Mouse (Mus musculus): ENCODE measurements at regions not wholly inside any gene's neighbourhood (a gene's known extent, or its start where the extent isn't known, plus 50 kb on each side); places are given as distances from the start of the nearest gene placed in this dataset.
A peak's percentile ranks its signal among the peaks of the same experiment; 100 is the strongest.

DNA sequence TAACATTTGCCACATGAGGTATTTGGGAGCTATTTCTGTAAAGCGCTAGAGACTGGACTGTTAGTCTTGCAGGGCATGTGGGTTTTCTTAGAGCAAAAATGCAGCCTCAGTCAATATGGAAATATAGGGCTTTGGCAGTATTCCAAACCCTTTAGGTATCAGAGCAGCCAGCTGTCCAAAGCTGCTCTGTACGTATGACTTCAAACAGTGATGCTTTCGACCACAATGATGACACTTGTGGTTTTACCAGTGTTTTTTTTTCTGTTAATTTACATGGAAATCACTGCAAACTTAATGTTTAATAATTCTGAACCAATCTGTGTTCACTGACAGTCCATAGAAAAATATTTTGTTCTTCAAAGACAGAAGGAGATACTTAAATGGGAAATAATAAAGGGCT is 743.0 kb downstream of the Brinp3 start:
- no peak for DNase-seq (ENCODE audit: extremely low spot score in 1 of 2, low spot score in 1 of 2)

GRCm38 (mm10) chr1:147239108-147239507 is 744.5 kb downstream of the Brinp3 start:
- no peak for DNase-seq (ENCODE audit: extremely low spot score in 1 of 2, low spot score in 1 of 2)

DNA sequence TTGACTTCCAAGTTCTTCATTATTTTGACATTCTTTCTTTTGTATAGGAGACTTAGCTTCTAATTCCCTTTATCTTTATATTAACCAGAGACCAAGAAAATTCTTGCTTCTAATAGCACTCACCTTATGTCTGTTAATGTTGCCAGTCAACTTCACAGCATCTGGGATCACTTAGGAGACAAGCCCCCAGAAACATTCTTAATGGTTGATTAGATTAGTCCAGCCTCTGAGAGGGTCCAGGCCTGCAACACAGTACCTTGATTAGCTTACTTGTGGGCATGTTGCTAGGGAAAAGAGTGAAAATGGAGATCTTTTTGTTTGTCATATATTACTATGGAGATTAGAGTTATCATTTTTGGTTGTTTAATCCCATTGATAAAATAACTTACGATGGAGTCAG is 778.8 kb downstream of the Brinp3 start:
- no peak for DNase-seq (ENCODE audit: extremely low spot score in 1 of 2, low spot score in 1 of 2)

DNA sequence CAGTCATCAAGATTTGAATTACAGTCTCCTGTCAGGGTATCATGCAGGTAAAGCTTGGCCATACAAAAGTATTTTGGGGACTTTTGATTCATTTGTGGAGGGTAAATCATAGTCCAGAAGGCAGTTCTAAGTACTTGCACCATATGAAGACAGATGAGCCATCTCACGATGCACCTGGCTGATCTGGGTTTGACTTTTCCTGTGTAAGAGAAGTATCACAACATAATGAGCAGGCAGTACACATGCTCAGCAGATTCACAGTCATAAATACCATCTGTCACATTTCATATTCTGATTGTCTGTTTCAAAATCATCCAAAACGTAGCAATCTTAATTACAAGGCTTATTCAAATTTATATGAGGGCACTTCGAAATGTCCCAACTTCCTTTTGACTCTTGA is 796.6 kb downstream of the Brinp3 start:
- DNase-seq (ENCODE audit: extremely low spot score in 1 of 2, low spot score in 1 of 2), result no peak

- peak in 1 of 2 experiments; percentile 45 for DNase-seq (ENCODE audit: extremely low spot score in 1 of 2, low spot score in 1 of 2)
Observed at GRCm38 (mm10) chr1:147309246-147309645, 814.7 kb downstream of the Brinp3 start.

DNA sequence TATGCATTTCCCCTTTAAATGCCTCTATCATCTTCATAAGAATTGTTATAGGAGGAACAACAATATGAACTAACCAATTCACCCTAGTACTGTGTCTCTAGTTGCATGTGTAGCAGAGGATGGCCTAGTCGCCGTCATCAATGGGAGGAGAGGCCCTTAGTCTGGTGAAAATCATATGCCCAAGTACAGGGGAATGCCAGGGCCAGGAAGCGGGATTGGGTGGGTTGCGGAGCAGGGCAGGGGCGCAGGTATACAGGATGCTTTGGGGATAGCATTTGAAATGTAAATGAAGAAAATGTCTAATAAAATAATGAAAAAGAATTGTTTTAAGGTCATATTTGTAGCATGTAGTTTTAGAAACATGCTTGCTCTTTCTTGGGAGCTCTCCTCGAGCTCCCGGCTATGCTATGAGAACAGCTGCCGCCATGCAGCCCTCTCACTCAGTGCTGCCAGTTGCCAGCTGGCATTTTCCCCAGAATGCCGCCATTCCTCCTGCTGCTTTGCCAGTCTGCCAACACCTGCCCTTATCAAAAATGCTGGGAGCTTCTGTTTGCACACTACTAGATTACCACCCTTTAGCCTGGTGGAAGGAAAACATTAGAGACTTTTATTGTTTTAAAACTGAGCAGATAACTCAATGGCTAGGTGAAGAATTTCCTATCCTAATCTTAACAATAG is 848.9 kb downstream of the Brinp3 start:
- DNase-seq (ENCODE audit: extremely low spot score in 1 of 2, low spot score in 1 of 2), result peak; percentile 52 to 76

DNA sequence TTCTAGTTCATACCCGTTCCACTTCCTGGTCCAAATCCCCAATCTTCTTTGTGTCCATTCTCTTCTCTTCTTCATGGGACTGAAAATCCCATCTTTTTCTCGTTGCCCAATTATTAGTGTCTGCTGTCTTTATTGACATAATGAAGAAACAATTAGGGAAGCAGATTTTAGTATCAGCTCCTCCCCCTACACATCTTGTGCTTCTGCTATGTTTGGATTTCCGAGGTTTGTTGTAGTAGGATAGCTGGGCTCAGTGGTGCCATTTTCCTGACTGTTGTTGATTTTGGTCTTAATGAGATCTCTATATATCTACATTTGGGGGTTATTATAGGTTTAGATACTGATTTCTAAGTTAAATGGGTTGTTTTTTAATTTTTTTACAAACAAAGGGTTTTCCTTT is 849.5 kb downstream of the Brinp3 start:
- DNase-seq (ENCODE audit: extremely low spot score in 1 of 2, low spot score in 1 of 2), result no peak
